Mouse (Mus musculus) liver, embryonic 11.5 days (tissue): Measurements from ENCODE around the gene Iqcf6. TPM values are rescaled to one million over a fixed set of nuclear protein-coding genes. Genes with fewer than 3 reads are reported as not detected.
"Not testable (repeated sequence)": the region's sequence is repeated elsewhere in the genome, so short reads cannot be mapped to it uniquely, and the experiment has no call there.

Experiments used
- ATAC-seq: fragments of 200-750 bp; cut with Nextera tagmentation; replicated peaks from 2 replicates; pipeline ENCODE4 v1.8.0; 2017; ENCODE audit warnings: moderate number of reproducible peaks, mild to moderate bottlenecking, moderate TSS enrichment, moderate library complexity; ENCODE audit not compliant: low FRiP score
- DNase-seq: peaks from one replicate; pipeline ENCODE4 v3.0.0-alpha.2; 2017; ENCODE audit warnings: low spot score
- H3K27ac ChIP-seq: fragments of 300-500 bp; sonication (generic); 2 replicates; pipeline ENCODE4 v1.5.1; 2014; ENCODE audit warnings: mild to moderate bottlenecking, low read depth, low read length, control low read depth
- H3K27me3 ChIP-seq: fragments of 300-500 bp; sonication (generic); replicated peaks from 2 replicates; pipeline ENCODE4 v1.6.1; 2014; ENCODE audit warnings: low read length, mixed read lengths; ENCODE audit not compliant: control insufficient read depth, insufficient read depth
- H3K36me3 ChIP-seq: fragments of 300-500 bp; sonication (generic); 2 replicates; pipeline ENCODE4 v1.6.1; 2014; ENCODE audit warnings: mild to moderate bottlenecking, low read length, moderate library complexity, mixed read lengths; ENCODE audit not compliant: control insufficient read depth, insufficient read depth
- H3K4me1 ChIP-seq: fragments of 300-500 bp; sonication (generic); replicated peaks from 2 replicates; pipeline ENCODE4 v1.6.1; 2014; ENCODE audit warnings: low read length, mixed read lengths; ENCODE audit not compliant: control insufficient read depth, insufficient read depth
- H3K4me2 ChIP-seq: fragments of 300-500 bp; sonication (generic); 2 replicates; pipeline ENCODE4 v1.6.1; 2014; ENCODE audit warnings: mild to moderate bottlenecking, control low read depth, moderate library complexity
- H3K4me3 ChIP-seq: fragments of 300-500 bp; sonication (generic); 2 replicates; pipeline ENCODE4 v1.5.1; 2014; ENCODE audit warnings: low read depth, low read length, control low read depth
- H3K9ac ChIP-seq: fragments of 300-500 bp; sonication (generic); 2 replicates; pipeline ENCODE4 v1.6.1; 2014; ENCODE audit warnings: low read depth, low read length, control low read depth
- H3K9me3 ChIP-seq: fragments of 300-500 bp; sonication (generic); 2 replicates; pipeline ENCODE4 v1.6.1; 2016; ENCODE audit warnings: low read length, inconsistent platforms, mixed read lengths; ENCODE audit not compliant: control insufficient read depth
- WGBS: fragments of 180-500 bp; shearing (Covaris S2); extraction: QIAGEN DNeasy Blood & Tissue Kit; methylation state at CpG from one replicate; pipeline ENCODE4 v1.1.7; 2014; 5-methylcytosine and 5-hydroxymethylcytosine counted together
- polyA plus RNA-seq: library from polyadenylated mRNA; unstranded; fragments of >200 nt; fragmentation: Nextera tagmentation; extraction: Ambion mirVana; gene quantifications from 2 replicates; pipeline ENCODE4 v1.2.1, GENCODE M21; 2014

Iqcf6 gene
- polyA plus RNA-seq, 1 experiment from 2014 or later: not detected

GRCm38 (mm10) chr9:106613951-106614350, 12.4 kb upstream of the Iqcf6 start:
- Histone ChIP-seq H3K9ac (no peak overlapping the region), H3K36me3 (no peaks in the 10 kb centered on the region), H3K27me3 (no peaks in the 10 kb centered on the region), H3K27ac (no peak overlapping the region), H3K4me2 (no peak overlapping the region), H3K9me3 (no peaks in the 10 kb centered on the region), H3K4me3 (no peak overlapping the region), H3K4me1 (no peaks in the 10 kb centered on the region)
- DNase-seq (no peak), ATAC-seq (no peak)
- 59% methylated on average over 2 of the region's 2 CpGs for WGBS

- no peak overlapping the region for H3K27ac ChIP-seq
- H3K9me3 ChIP-seq: no peaks in the 10 kb centered on the region
- H3K4me2 ChIP-seq: no peak overlapping the region
- DNase-seq (no peak), ATAC-seq (no peak)
- H3K4me3 ChIP-seq: no peak overlapping the region
- no peaks in the 10 kb centered on the region for H3K4me1 ChIP-seq
- H3K9ac ChIP-seq: no peak overlapping the region
- no peaks in the 10 kb centered on the region for H3K27me3 ChIP-seq
- 41% methylated on average over 3 of the region's 3 CpGs for WGBS
- no peaks in the 10 kb centered on the region for H3K36me3 ChIP-seq
These were observed 11.8 kb upstream of the Iqcf6 start for GRCm38 (mm10) chr9:106614616-106615015.

- H3K4me3 ChIP-seq: no peak overlapping the region
- H3K36me3 ChIP-seq: no peaks in the 10 kb centered on the region
- H3K4me2 ChIP-seq: no peak overlapping the region
- no peaks in the 10 kb centered on the region for H3K4me1 ChIP-seq
- DNase-seq: no peak
- no peak for ATAC-seq
- H3K9ac ChIP-seq: no peak overlapping the region
- no peaks in the 10 kb centered on the region for H3K27me3 ChIP-seq
- WGBS: 75% methylated on average over 9 of the region's 9 CpGs
- no peak overlapping the region for H3K27ac ChIP-seq
- no peaks in the 10 kb centered on the region for H3K9me3 ChIP-seq
These were observed 10.1 kb upstream of the Iqcf6 start for GRCm38 (mm10) chr9:106616306-106616705.

- Histone ChIP-seq H3K4me3 (no peak overlapping the region), H3K4me1 (no peaks in the 10 kb centered on the region), H3K27me3 (no peaks in the 10 kb centered on the region), H3K36me3 (no peaks in the 10 kb centered on the region), H3K9me3 (no peaks in the 10 kb centered on the region), H3K27ac (no peak overlapping the region), H3K9ac (no peak overlapping the region), H3K4me2 (no peak overlapping the region)
- ATAC-seq: no peak
- DNase-seq: no peak
- 78% methylated on average over 3 of the region's 3 CpGs for WGBS
These were observed 8.9 kb upstream of the Iqcf6 start for GRCm38 (mm10) chr9:106617496-106617895.

GRCm38 (mm10) chr9:106627796-106628195, 1.4 kb downstream of the Iqcf6 start:
- H3K4me1 ChIP-seq, DNase-seq, ATAC-seq, H3K36me3 ChIP-seq, H3K27ac ChIP-seq, H3K4me2 ChIP-seq, H3K9ac ChIP-seq, H3K27me3 ChIP-seq, H3K9me3 ChIP-seq, H3K4me3 ChIP-seq: not testable (repeated sequence)
- WGBS: 40% methylated on average over 8 of the region's 8 CpGs

- no peaks in the 10 kb centered on the region for H3K27me3 ChIP-seq
- 57% methylated on average over 5 of the region's 5 CpGs for WGBS
These were observed 5.8 kb downstream of the Iqcf6 start for GRCm38 (mm10) chr9:106632185-106632584.

GRCm38 (mm10) chr9:106638154-106638553, 11.8 kb downstream of the Iqcf6 start:
- Histone ChIP-seq H3K4me1 (no peaks in the 10 kb centered on the region), H3K4me3 (no peak overlapping the region), H3K36me3 (no peaks in the 10 kb centered on the region), H3K9ac (no peak overlapping the region), H3K9me3 (no peaks in the 10 kb centered on the region), H3K27ac (no peak overlapping the region), H3K4me2 (no peak overlapping the region), H3K27me3 (no peaks in the 10 kb centered on the region; the same call in 1 of the 2 replicates)
- WGBS: 86% methylated on average over 8 of the region's 8 CpGs
- DNase-seq (no peak), ATAC-seq (no peak)

More at GRCm38 (mm10) chr9:106632185-106632584, 5.8 kb downstream of the Iqcf6 start:
- H3K4me3 ChIP-seq: no peak overlapping the region
- H3K27ac ChIP-seq: no peak overlapping the region
- H3K36me3 ChIP-seq: no peaks in the 10 kb centered on the region
- H3K4me1 ChIP-seq: no peaks in the 10 kb centered on the region
- no peaks in the 10 kb centered on the region for H3K9me3 ChIP-seq
- no peak overlapping the region for H3K9ac ChIP-seq
- ATAC-seq: no peak
- H3K4me2 ChIP-seq: no peak overlapping the region
- no peak for DNase-seq

- WGBS: 30% methylated on average over 5 of the region's 5 CpGs
- no peak overlapping the region for H3K4me3 ChIP-seq
- no peak overlapping the region for H3K9ac ChIP-seq
- H3K4me1 ChIP-seq: no peaks in the 10 kb centered on the region
- no peaks in the 10 kb centered on the region; the same call in 1 of the 2 replicates for H3K27me3 ChIP-seq
- DNase-seq: no peak
- no peak for ATAC-seq
- no peaks in the 10 kb centered on the region for H3K9me3 ChIP-seq
- no peaks in the 10 kb centered on the region for H3K36me3 ChIP-seq
- no peak overlapping the region for H3K27ac ChIP-seq
- H3K4me2 ChIP-seq: no peak overlapping the region
These were observed 15.0 kb downstream of the Iqcf6 start for GRCm38 (mm10) chr9:106641346-106641745.

GRCm38 (mm10) chr9:106643128-106643527, 16.7 kb downstream of the Iqcf6 start:
- Histone ChIP-seq H3K4me3 (no peak overlapping the region), H3K27me3 (peaks cover 9% of the 10 kb centered on the region), H3K36me3 (no peaks in the 10 kb centered on the region), H3K4me2 (no peak overlapping the region), H3K9ac (no peak overlapping the region), H3K9me3 (no peaks in the 10 kb centered on the region), H3K4me1 (no peaks in the 10 kb centered on the region), H3K27ac (no peak overlapping the region)
- ATAC-seq: peak; percentile 76
- 29% methylated on average over 7 of the region's 7 CpGs for WGBS
- peak; percentile 78 for DNase-seq
